Mouse (Mus musculus): Measurements from ENCODE around the gene Kif18b.

GRCm38 (mm10) chr11:102879558-102879957, 45.4 kb downstream of the Kif18b start:
- no peak for TF ChIP-seq CTCF (conservative IDR thresholded peaks at IDR 0.05; ENCODE audit: low read length)
- TF ChIP-seq POU5F1 (IDR thresholded peaks at IDR 0.05; ENCODE audit: borderline replicate concordance, low read length) = no peak
- TF ChIP-seq NANOG (IDR thresholded peaks at IDR 0.05; ENCODE audit: borderline replicate concordance, low read length) = no peak
